Mouse (Mus musculus) layer of hippocampus, postnatal 25 days (tissue): ENCODE measurements around the gene Vmn2r92. TPM values are rescaled to one million over a fixed set of nuclear protein-coding genes. Genes with fewer than 3 reads are reported as not detected.
"Not testable (repeated sequence)": the region's sequence is repeated elsewhere in the genome, so short reads cannot be mapped to it uniquely, and the experiment has no call there.

Experiments used
- DNase-seq, 2 experiments: peaks; one replicate each; pipeline ENCODE4 v3.0.0; 2022; ENCODE audit warnings: mixed read lengths in 2 of 2, low spot score in 1 of 2; ENCODE audit errors: extremely low spot score in 1 of 2
- total RNA-seq, 2 experiments: library from RNA; stranded (reverse); gene quantifications; 2 replicates each; pipeline ENCODE4 v1.2.3; 2021

The Vmn2r92 gene
- not detected for total RNA-seq

DNA sequence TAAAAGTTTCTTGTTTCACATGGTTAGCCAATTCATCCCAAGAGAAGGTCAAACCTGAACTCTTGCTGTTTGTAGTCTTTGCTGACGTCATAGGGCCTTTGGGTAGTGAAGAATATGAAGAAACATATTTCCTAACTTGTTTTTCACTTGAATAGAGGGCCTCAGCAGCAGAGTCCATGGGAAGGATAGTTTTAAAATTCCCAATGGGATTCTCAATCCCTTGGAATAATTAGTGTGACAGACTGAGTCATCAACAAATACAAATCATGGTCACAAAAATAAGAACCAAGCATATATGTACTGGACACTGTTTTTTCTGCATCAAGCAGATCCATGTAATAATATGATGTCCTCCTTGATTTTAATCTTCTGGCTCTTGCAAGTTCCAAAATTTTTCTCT lies at the start of gene Vmn2r92:
Vmn2r92 (plus strand) TSS at position 301 of the 400 bp plus-strand sequence.
- not testable (repeated sequence) for DNase-seq

DNA sequence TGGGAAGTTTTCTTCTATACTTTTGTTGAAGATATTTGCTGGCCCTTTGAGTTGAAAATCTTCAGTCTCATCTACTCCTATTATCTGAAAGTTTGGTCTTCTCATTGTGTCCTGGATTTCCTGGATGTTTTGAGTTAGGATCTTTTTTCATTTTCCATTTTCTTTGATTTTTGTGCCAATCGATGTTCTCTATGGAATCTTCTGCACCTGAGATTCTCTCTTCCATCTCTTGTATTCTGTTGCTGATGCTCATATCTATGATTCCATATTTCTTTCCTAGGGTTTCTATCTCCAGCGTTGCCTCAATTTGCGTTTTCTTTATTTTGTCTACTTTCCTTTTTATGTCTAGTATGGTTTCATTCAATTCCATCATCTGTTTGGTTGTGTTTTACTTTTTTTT lies 49.4 kb upstream of the Vmn2r92 start:
- DNase-seq, result not testable (repeated sequence)

DNA sequence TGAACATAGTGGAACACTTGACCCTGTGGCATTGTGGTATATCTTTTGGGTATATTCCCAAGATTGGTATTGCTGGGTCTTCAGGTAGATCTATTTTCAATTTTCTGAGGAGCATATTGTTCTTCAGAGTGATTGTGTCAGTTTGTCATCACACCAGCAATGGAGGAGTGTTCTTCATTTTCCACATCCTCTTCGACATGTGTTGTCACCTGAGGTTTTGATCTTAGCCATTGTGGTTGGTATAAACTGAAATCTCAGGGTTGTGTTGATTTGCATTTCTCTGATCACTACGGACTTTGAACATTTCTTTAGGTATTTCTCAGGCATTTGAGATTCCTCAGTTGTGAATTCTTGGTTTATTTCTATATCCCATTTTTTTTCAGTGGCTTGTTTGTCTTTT lies 9.5 kb downstream of the Vmn2r92 start:
- not testable (repeated sequence) for DNase-seq

DNA sequence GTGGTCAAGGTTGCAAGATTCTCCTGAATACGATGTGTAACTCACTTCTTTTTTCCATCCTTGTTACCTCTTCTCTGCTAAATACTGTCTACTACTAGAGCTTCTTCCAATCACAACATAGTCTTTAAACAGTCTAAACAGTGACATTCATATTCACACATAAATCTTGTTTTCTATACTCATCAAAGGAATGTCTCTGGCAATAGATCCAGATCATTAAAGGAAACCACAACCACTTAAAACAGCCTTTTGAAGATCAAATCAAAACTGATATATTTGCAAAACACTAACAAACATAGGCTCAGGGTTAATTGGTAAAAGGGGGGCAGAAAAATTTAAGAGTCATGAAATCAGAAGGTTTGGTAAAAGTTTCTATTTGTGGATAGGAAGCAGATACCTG lies 38.0 kb downstream of the Vmn2r92 start:
- no peak for DNase-seq

DNA sequence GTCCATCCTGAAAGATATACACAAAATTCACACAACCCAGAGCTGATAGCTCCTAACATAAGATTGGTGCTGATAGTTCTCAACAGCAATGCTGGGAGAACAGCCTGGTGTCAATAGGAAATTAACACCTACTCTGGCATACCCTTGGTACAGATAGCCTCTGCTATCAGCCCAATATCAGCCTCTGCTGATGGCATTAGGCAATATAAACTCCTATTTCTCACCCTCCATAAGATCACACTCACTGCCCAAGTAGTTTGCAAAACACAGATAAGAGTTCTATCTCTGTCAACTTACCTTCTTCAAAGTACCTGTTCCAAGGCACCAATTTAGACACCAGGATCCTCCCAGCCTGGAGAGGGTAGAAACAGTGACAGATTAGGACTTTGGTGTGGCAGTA lies 69.6 kb downstream of the Vmn2r92 start:
- no peak for DNase-seq

DNA sequence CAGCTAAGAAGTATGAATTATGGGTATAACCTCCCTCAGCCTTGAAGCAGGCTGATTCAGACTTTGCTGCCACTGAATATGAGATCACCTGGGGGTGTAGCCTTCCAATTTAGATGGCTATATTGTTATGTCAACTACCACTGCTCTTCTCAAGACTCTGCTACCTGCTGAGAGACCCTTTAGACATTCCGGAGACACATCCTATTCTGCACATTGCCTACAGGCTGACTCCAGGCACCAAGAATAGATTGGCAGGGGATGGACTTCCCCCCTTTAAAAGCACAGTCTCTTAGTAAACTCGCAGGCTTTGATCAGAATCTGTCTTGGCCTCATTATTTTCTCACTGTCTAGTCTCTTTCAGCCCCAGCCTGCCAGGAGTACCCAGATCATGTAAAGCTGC lies 80.3 kb downstream of the Vmn2r92 start:
- no peak for DNase-seq

DNA sequence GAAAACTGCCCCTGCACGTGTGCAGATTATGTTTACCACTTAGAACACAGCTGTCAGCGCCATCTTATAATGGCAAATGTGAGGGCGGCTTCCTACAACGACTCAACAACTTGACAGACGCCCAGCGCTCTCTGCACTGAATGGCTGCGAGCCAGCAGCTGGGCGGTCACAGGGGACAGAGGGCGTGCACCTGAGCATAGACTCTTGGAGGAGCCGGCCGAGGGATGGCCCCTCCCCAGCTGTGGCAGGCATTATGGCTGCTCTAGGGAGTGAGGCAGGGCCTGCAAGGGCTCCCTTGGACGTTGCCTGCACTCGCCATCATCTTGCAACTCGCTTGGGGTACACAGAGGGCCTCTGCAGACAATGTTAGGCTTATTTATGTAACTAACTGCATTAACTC lies 85.2 kb downstream of the Vmn2r92 start:
- DNase-seq, result no peak

Other genes starting within 250 kb of the Vmn2r92 start
- not detected for gene Fpr-rs4, start 130.2 kb upstream of the Vmn2r92 start, total RNA-seq
- gene Vmn2r124, start 102.5 kb upstream of the Vmn2r92 start, total RNA-seq, result under 1 TPM in 1 of 2 experiments, not detected in 1; 0.05 TPM
- not detected for gene Vmn2r91, start 66.9 kb upstream of the Vmn2r92 start, total RNA-seq
- gene Vmn2r94, start 125.9 kb downstream of the Vmn2r92 start, total RNA-seq, result not detected
- gene Vmn2r93, start 146.2 kb downstream of the Vmn2r92 start, total RNA-seq, result not detected